Mouse (Mus musculus): ENCODE data around the gene Abcb1a.

DNA sequence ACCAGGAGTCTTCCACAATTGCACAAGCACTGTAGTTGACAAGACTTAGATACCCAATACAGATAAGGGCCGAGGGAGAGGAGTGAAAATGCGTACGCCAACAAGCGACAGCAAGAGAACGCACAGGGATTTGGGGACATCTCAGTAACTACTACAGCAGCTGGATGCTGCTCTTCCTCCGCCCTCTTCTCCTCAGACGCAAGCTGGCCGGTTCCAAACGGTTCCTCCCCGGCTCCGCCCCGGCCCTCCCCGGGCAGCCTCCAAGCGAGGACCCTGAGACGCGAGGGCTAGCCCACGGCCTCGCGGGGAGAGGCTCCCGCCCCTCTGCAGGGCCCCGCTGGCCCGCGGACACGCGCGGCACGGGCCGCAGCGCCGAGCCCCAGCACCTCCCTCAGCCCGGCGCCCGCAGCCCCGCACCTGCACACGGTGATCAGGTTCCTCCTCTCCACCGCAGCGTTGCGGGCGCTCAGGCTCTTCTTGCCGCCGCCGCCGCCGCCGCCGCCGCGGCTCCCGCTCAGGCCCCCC lies 37.7 kb upstream of the Abcb1a start:
- no peak for TF ChIP-seq CTCF (IDR thresholded peaks at IDR 0.05; ENCODE audit: control insufficient read depth, insufficient read depth, insufficient replicate concordance, low read depth, low read length)
- no peak for TF ChIP-seq POLR2A (IDR thresholded peaks at IDR 0.05; ENCODE audit: control insufficient read depth, low read depth, low read length)

Data from testis, adult 2 months (tissue).